Mouse (Mus musculus) olfactory bulb, adult 2 months (tissue): ENCODE data around the gene Zfp771.

ENCODE experiments used
- CTCF ChIP-seq: fragments of 200-500 bp; IDR thresholded peaks from 2 replicates; pipeline ENCODE4 v1.5.1; 2012; ENCODE audit warnings: low read depth, mild to moderate bottlenecking, low read length, moderate library complexity; ENCODE audit not compliant: insufficient read depth
- POLR2A ChIP-seq: fragments of 200-500 bp; IDR thresholded peaks from 2 replicates; pipeline ENCODE4 v1.6.1; 2012; ENCODE audit warnings: mild to moderate bottlenecking, low read depth, low read length, moderate library complexity; ENCODE audit not compliant: insufficient read depth

DNA sequence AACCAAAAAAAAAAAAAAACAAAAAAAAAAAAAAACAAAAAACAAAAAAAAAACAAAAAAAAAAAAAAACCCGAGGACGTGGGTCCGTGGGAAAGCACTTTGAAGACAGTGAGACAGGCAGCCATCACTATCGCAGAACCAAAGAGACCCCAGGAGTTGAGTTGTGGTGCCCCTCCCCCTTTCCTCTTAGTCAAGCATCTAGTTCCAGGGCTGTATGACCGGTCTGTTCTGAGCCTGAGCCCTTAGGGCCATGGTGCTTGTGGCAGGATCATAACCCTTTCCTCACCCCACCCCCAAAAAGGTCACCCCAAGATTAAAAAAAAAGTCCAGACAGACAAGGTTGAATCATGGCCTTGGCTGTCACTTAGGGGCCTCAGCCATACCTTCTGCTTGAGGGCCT lies 27.8 kb upstream of the Zfp771 start:
- TF ChIP-seq CTCF (no peak), POLR2A (no peak)
